Mouse (Mus musculus) thymus, postnatal 14 days (tissue): ENCODE data around the gene Ap3m1.

ENCODE experiments used
- DNase-seq: peaks from one replicate; pipeline ENCODE4 v3.0.0; 2021

Ap3m1 gene

GRCm38 (mm10) chr14:21013800-21014334 lies 38.4 kb downstream of the Ap3m1 start:
- no peak for DNase-seq

GRCm38 (mm10) chr14:20999617-21000016 lies 52.7 kb downstream of the Ap3m1 start:
- DNase-seq, result no peak

- no peak for DNase-seq
Observed at GRCm38 (mm10) chr14:20997548-20997947, 54.8 kb downstream of the Ap3m1 start.

GRCm38 (mm10) chr14:20996361-20996760 lies 55.9 kb downstream of the Ap3m1 start:
- no peak for DNase-seq

GRCm38 (mm10) chr14:20995497-20995896 lies 56.8 kb downstream of the Ap3m1 start:
- DNase-seq, result no peak

- no peak for DNase-seq
Observed at GRCm38 (mm10) chr14:20994475-20994874, 57.8 kb downstream of the Ap3m1 start.

GRCm38 (mm10) chr14:20993067-20993691 lies 59.1 kb downstream of the Ap3m1 start:
- peak; percentile 35 for DNase-seq

- DNase-seq, result no peak
Observed at GRCm38 (mm10) chr14:20991492-20991891, 60.8 kb downstream of the Ap3m1 start.

GRCm38 (mm10) chr14:20985482-20985881 lies 66.8 kb downstream of the Ap3m1 start:
- DNase-seq, result no peak

- no peak for DNase-seq
Observed at GRCm38 (mm10) chr14:20983832-20984231, 68.5 kb downstream of the Ap3m1 start.
